Mouse (Mus musculus): Measurements from ENCODE around the gene Foxe1. TPM values are rescaled to one million over a fixed set of nuclear protein-coding genes. Genes with fewer than 3 reads are reported as not detected.
A peak's percentile ranks its signal among the peaks of the same experiment; 100 is the strongest.

Foxe1 gene
- polyA plus RNA-seq (2016; fragmentation: Nextera tagmentation; extraction: Ambion mirVana): 0.09 TPM in 1 of 2 replicates, not detected in the other

GRCm38 (mm10) chr4:46343596-46344260 lies at the start of gene Foxe1:
TSS of gene Foxe1 (plus strand) at chr4:46343609.
- H3K4me1 ChIP-seq: peaks cover 12% of the 10 kb centered on the region
- no peak for ATAC-seq (ENCODE audit: low FRiP score)
- peak within 1 kb of the TSS; percentile 38 for H3K4me3 ChIP-seq
- 1% methylated on average over 69 of the region's 70 CpGs for WGBS
- H3K36me3 ChIP-seq: no peaks in the 10 kb centered on the region
- H3K9me3 ChIP-seq (replicated peaks): no peaks in the 10 kb centered on the region
- no peak within 1 kb of the TSS; the same call in 1 of the 2 replicates for H3K9ac ChIP-seq
- peak within 1 kb of the TSS; percentile 44 for H3K4me2 ChIP-seq (replicated peaks)
- H3K27ac ChIP-seq: no peak within 1 kb of the TSS
- H3K27me3 ChIP-seq: peaks cover 96% of the 10 kb centered on the region

GRCm38 (mm10) chr4:46304071-46304470 lies 39.3 kb upstream of the Foxe1 start:
- H3K4me2 ChIP-seq (replicated peaks): peak overlapping the region; percentile 75
- no peaks in the 10 kb centered on the region for H3K36me3 ChIP-seq
- H3K4me1 ChIP-seq: peaks cover 5% of the 10 kb centered on the region; the same call in 1 of the 2 replicates
- H3K9ac ChIP-seq: peak overlapping the region; percentile 53; the same call in 1 of the 2 replicates
- no peak for ATAC-seq (ENCODE audit: low FRiP score)
- H3K27ac ChIP-seq: 0 out of 2 replicates have a peak overlapping the region, but pooled peaks have one; percentile 30
- WGBS: 7% methylated on average over 8 of the region's 8 CpGs
- no peak overlapping the region; the same call in 1 of the 2 replicates for H3K4me3 ChIP-seq
- peaks cover 33% of the 10 kb centered on the region for H3K27me3 ChIP-seq
- no peaks in the 10 kb centered on the region for H3K9me3 ChIP-seq (replicated peaks)

- ATAC-seq (ENCODE audit: low FRiP score): peak; percentile 89
- peaks cover 5% of the 10 kb centered on the region; the same call in 1 of the 2 replicates for H3K4me1 ChIP-seq
- H3K27ac ChIP-seq: peak overlapping the region; percentile 85
- under 1% methylated on average over 61 of the region's 78 CpGs for WGBS
- H3K27me3 ChIP-seq: peaks cover 30% of the 10 kb centered on the region
- H3K36me3 ChIP-seq: no peaks in the 10 kb centered on the region
- peak overlapping the region; percentile 75 for H3K4me2 ChIP-seq (replicated peaks)
- no peaks in the 10 kb centered on the region for H3K9me3 ChIP-seq (replicated peaks)
- peak overlapping the region; percentile 85 for H3K4me3 ChIP-seq
- H3K9ac ChIP-seq: peak overlapping the region; percentile 88
Measured at GRCm38 (mm10) chr4:46304757-46305384, 38.5 kb upstream of the Foxe1 start.

- WGBS: 16% methylated on average over 7 of the region's 7 CpGs
- Histone ChIP-seq H3K4me2 (replicated peaks) (peak overlapping the region; percentile 75), H3K27ac (no peak overlapping the region), H3K27me3 (peaks cover 30% of the 10 kb centered on the region), H3K9me3 (replicated peaks) (no peaks in the 10 kb centered on the region), H3K36me3 (no peaks in the 10 kb centered on the region), H3K9ac (peak overlapping the region; percentile 88), H3K4me3 (peak overlapping the region; percentile 85), H3K4me1 (peaks cover 5% of the 10 kb centered on the region; the same call in 1 of the 2 replicates)
- ATAC-seq (ENCODE audit: low FRiP score): peak; percentile 27; the same call in 1 of the 2 replicates
Measured at GRCm38 (mm10) chr4:46305436-46305835, 38.0 kb upstream of the Foxe1 start.

- H3K27me3 ChIP-seq: peaks cover 30% of the 10 kb centered on the region
- H3K4me3 ChIP-seq: no peak overlapping the region
- H3K9ac ChIP-seq: no peak overlapping the region
- H3K36me3 ChIP-seq: no peaks in the 10 kb centered on the region
- peaks cover 5% of the 10 kb centered on the region; the same call in 1 of the 2 replicates for H3K4me1 ChIP-seq
- H3K4me2 ChIP-seq (replicated peaks): no peak overlapping the region
- no peaks in the 10 kb centered on the region for H3K9me3 ChIP-seq (replicated peaks)
- no peak for ATAC-seq (ENCODE audit: low FRiP score)
- WGBS: 73% methylated on average over 9 of the region's 9 CpGs
- H3K27ac ChIP-seq: no peak overlapping the region
Measured at GRCm38 (mm10) chr4:46307341-46307740, 36.1 kb upstream of the Foxe1 start.

GRCm38 (mm10) chr4:46307869-46308268 lies 35.5 kb upstream of the Foxe1 start:
- Histone ChIP-seq H3K4me1 (peaks cover 5% of the 10 kb centered on the region; the same call in 1 of the 2 replicates), H3K27ac (no peak overlapping the region), H3K4me2 (replicated peaks) (no peak overlapping the region), H3K9me3 (replicated peaks) (no peaks in the 10 kb centered on the region), H3K4me3 (no peak overlapping the region), H3K27me3 (peaks cover 30% of the 10 kb centered on the region), H3K9ac (no peak overlapping the region), H3K36me3 (no peaks in the 10 kb centered on the region)
- no peak for ATAC-seq (ENCODE audit: low FRiP score)
- 88% methylated on average over 7 of the region's 7 CpGs for WGBS

- Histone ChIP-seq H3K27me3 (peaks cover 8% of the 10 kb centered on the region; the same call in 1 of the 2 replicates), H3K9me3 (replicated peaks) (no peaks in the 10 kb centered on the region), H3K27ac (no peak overlapping the region), H3K9ac (no peak overlapping the region), H3K4me1 (no peaks in the 10 kb centered on the region), H3K4me3 (no peak overlapping the region), H3K36me3 (no peaks in the 10 kb centered on the region), H3K4me2 (replicated peaks) (no peak overlapping the region)
- 85% methylated on average over 2 of the region's 2 CpGs for WGBS
- ATAC-seq (ENCODE audit: low FRiP score): no peak
Measured at GRCm38 (mm10) chr4:46311631-46312030, 31.8 kb upstream of the Foxe1 start.

- Histone ChIP-seq H3K9ac (no peak overlapping the region), H3K9me3 (replicated peaks) (no peaks in the 10 kb centered on the region), H3K4me3 (no peak overlapping the region), H3K4me1 (no peaks in the 10 kb centered on the region), H3K27me3 (peaks cover 8% of the 10 kb centered on the region), H3K36me3 (no peaks in the 10 kb centered on the region), H3K27ac (no peak overlapping the region), H3K4me2 (replicated peaks) (no peak overlapping the region)
- 85% methylated on average over 13 of the region's 13 CpGs for WGBS
- ATAC-seq (ENCODE audit: low FRiP score): no peak
Measured at GRCm38 (mm10) chr4:46321730-46322389, 21.5 kb upstream of the Foxe1 start.

GRCm38 (mm10) chr4:46322715-46323114 lies 20.7 kb upstream of the Foxe1 start:
- Histone ChIP-seq H3K4me2 (replicated peaks) (no peak overlapping the region), H3K27me3 (peaks cover 8% of the 10 kb centered on the region), H3K27ac (no peak overlapping the region), H3K4me1 (no peaks in the 10 kb centered on the region), H3K9ac (no peak overlapping the region), H3K4me3 (no peak overlapping the region), H3K9me3 (replicated peaks) (no peaks in the 10 kb centered on the region), H3K36me3 (no peaks in the 10 kb centered on the region)
- no peak for ATAC-seq (ENCODE audit: low FRiP score)
- WGBS: 73% methylated on average over 4 of the region's 4 CpGs

GRCm38 (mm10) chr4:46328906-46329305 lies 14.5 kb upstream of the Foxe1 start:
- no peak for ATAC-seq (ENCODE audit: low FRiP score)
- no peak overlapping the region for H3K27ac ChIP-seq
- H3K9me3 ChIP-seq (replicated peaks): no peaks in the 10 kb centered on the region
- WGBS: 34% methylated on average over 3 of the region's 3 CpGs
- no peak overlapping the region for H3K4me2 ChIP-seq (replicated peaks)
- H3K9ac ChIP-seq: no peak overlapping the region
- no peaks in the 10 kb centered on the region for H3K4me1 ChIP-seq
- peaks cover 20% of the 10 kb centered on the region for H3K27me3 ChIP-seq
- no peak overlapping the region for H3K4me3 ChIP-seq
- no peaks in the 10 kb centered on the region for H3K36me3 ChIP-seq

GRCm38 (mm10) chr4:46335846-46336245 lies 7.6 kb upstream of the Foxe1 start:
- Histone ChIP-seq H3K27me3 (peaks cover 60% of the 10 kb centered on the region), H3K9me3 (replicated peaks) (no peaks in the 10 kb centered on the region), H3K4me1 (no peaks in the 10 kb centered on the region), H3K4me3 (no peak overlapping the region), H3K9ac (no peak overlapping the region), H3K4me2 (replicated peaks) (no peak overlapping the region), H3K27ac (no peak overlapping the region), H3K36me3 (no peaks in the 10 kb centered on the region)
- 37% methylated on average over 1 of the region's 1 CpGs for WGBS
- ATAC-seq (ENCODE audit: low FRiP score): no peak

- WGBS: 6% methylated on average over 3 of the region's 3 CpGs
- no peak overlapping the region for H3K27ac ChIP-seq
- H3K9me3 ChIP-seq (replicated peaks): no peaks in the 10 kb centered on the region
- H3K9ac ChIP-seq: no peak overlapping the region
- H3K36me3 ChIP-seq: no peaks in the 10 kb centered on the region
- H3K27me3 ChIP-seq: peaks cover 78% of the 10 kb centered on the region
- H3K4me3 ChIP-seq: no peak overlapping the region
- no peak for ATAC-seq (ENCODE audit: low FRiP score)
- no peak overlapping the region for H3K4me2 ChIP-seq (replicated peaks)
- no peaks in the 10 kb centered on the region for H3K4me1 ChIP-seq
Measured at GRCm38 (mm10) chr4:46337990-46338389, 5.4 kb upstream of the Foxe1 start.
